Mouse (Mus musculus) midbrain, embryonic 16.5 days (tissue): ENCODE results near the gene Uba52. TPM values are rescaled to one million over a fixed set of nuclear protein-coding genes. Genes with fewer than 3 reads are reported as not detected.

ENCODE experiments used
- ATAC-seq: fragments of 200-750 bp; cut with Nextera tagmentation; 2 replicates; pipeline ENCODE4 v1.8.0; 2017; ENCODE audit warnings: moderate TSS enrichment
- H3K27ac ChIP-seq: fragments of 300-500 bp; sonication (generic); 2 replicates; pipeline ENCODE4 v1.5.1; 2014; ENCODE audit warnings: mild to moderate bottlenecking, low read length, mixed read lengths
- H3K27me3 ChIP-seq: fragments of 300-500 bp; sonication (generic); 2 replicates; pipeline ENCODE4 v1.6.1; 2014; ENCODE audit warnings: low read depth, low read length, mixed read lengths; ENCODE audit not compliant: control insufficient read depth, insufficient read depth
- H3K36me3 ChIP-seq: fragments of 300-500 bp; sonication (generic); 2 replicates; pipeline ENCODE4 v1.6.1; 2014; ENCODE audit warnings: mild to moderate bottlenecking, low read length, moderate library complexity, mixed read lengths; ENCODE audit not compliant: control insufficient read depth, insufficient read depth
- H3K4me1 ChIP-seq: fragments of 300-500 bp; sonication (generic); 2 replicates; pipeline ENCODE4 v1.6.1; 2014; ENCODE audit warnings: mild to moderate bottlenecking, low read length, mixed read lengths; ENCODE audit not compliant: control insufficient read depth, insufficient read depth
- H3K4me2 ChIP-seq: fragments of 300-500 bp; sonication (generic); 2 replicates; pipeline ENCODE4 v1.6.1; 2014; ENCODE audit warnings: mild to moderate bottlenecking, low read length, mixed read lengths
- H3K4me3 ChIP-seq: fragments of 300-500 bp; sonication (generic); 2 replicates; pipeline ENCODE4 v1.5.1; 2014; ENCODE audit warnings: low read depth, mild to moderate bottlenecking, low read length, moderate library complexity, mixed read lengths
- H3K9ac ChIP-seq: fragments of 300-500 bp; sonication (generic); 2 replicates; pipeline ENCODE4 v1.6.1; 2014; ENCODE audit warnings: low read depth, low read length, mixed read lengths
- H3K9me3 ChIP-seq: fragments of 300-500 bp; sonication (generic); replicated peaks from 2 replicates; pipeline ENCODE4 v1.6.1; 2014; ENCODE audit warnings: mild to moderate bottlenecking, low read length, mixed read lengths; ENCODE audit not compliant: control insufficient read depth, poor library complexity, severe bottlenecking
- WGBS: fragments of 180-500 bp; shearing (Covaris S2); extraction: QIAGEN DNeasy Blood & Tissue Kit; methylation state at CpG from one replicate; pipeline ENCODE4 v1.1.7; 2014; 5-methylcytosine and 5-hydroxymethylcytosine counted together
- polyA plus RNA-seq: library from polyadenylated mRNA; unstranded; fragments of >200 nt; fragmentation: Nextera tagmentation; extraction: Ambion mirVana; gene quantifications from 2 replicates; pipeline ENCODE4 v1.2.1, GENCODE M21; 2015

Uba52 gene
- polyA plus RNA-seq, 1 experiment from 2014 or later = 584 TPM

DNA sequence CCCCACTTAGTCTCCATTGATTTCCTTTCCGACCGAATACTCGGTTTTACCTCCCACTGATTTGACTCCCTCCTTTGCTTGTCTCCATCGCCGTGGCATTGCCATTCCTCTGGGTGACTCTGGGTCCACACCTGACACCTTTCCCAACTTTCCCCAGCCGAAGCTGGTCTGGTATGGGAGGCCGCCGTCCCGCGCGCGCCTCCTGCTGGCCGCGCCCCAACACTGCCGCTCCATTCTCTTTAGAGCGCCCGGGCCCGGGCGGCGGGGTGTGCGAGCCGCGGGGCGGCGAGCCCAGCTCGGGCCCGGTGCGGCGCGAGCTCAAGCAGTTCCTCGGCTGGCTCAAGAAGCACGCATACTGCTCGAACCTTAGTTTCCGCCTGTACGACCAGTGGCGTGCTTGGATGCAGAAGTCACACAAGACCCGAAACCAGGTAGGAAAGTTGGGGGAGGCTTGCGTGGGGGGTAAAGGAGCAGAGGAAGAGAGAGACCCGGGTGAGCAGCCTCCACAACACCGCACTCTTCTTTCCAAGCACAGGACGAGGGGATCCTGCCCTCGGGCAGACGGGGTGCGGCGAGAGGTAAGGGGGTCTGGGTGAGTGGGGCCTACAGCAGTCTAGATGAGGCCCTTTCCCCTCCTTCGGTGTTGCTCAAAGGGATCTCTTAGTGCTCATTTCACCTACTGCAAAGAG, 7.4 kb downstream of the Uba52 start:
- Histone ChIP-seq H3K4me3 (no peak overlapping the region), H3K9me3 (no peaks in the 10 kb centered on the region), H3K36me3 (peaks cover 15% of the 10 kb centered on the region), H3K4me2 (peak overlapping the region; percentile 11; the same call in 1 of the 2 replicates), H3K27ac (no peak overlapping the region), H3K9ac (no peak overlapping the region; the same call in 1 of the 2 replicates), H3K27me3 (peaks cover 57% of the 10 kb centered on the region), H3K4me1 (peaks cover 23% of the 10 kb centered on the region)
- 13% methylated on average over 46 of the region's 46 CpGs for WGBS
- ATAC-seq = no peak

DNA sequence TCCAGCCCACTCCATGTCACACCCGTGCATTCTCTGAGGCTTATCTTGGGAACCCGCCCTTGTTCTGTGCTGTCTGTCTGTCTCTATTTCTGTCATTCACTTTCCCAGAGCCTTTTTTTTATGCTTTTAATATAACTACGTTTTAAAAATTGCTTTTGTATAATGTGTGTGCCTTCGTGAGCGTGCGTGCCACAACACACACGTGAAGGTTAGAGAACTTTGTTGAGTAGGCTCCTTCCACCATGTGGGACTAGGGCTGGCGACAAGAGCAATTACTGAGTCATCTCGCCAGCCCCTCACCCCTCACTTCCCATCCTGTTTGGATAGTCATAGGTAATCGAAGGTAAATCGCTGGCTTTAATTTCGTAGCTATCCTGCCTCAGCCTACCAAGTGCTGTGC, 8.1 kb downstream of the Uba52 start:
- peaks cover 9% of the 10 kb centered on the region for H3K36me3 ChIP-seq
- H3K4me2 ChIP-seq = no peak overlapping the region
- ATAC-seq = no peak
- H3K27ac ChIP-seq = no peak overlapping the region
- no peaks in the 10 kb centered on the region for H3K9me3 ChIP-seq
- H3K9ac ChIP-seq = no peak overlapping the region
- peaks cover 23% of the 10 kb centered on the region for H3K4me1 ChIP-seq
- peaks cover 63% of the 10 kb centered on the region for H3K27me3 ChIP-seq
- WGBS = 37% methylated on average over 12 of the region's 12 CpGs
- no peak overlapping the region for H3K4me3 ChIP-seq

DNA sequence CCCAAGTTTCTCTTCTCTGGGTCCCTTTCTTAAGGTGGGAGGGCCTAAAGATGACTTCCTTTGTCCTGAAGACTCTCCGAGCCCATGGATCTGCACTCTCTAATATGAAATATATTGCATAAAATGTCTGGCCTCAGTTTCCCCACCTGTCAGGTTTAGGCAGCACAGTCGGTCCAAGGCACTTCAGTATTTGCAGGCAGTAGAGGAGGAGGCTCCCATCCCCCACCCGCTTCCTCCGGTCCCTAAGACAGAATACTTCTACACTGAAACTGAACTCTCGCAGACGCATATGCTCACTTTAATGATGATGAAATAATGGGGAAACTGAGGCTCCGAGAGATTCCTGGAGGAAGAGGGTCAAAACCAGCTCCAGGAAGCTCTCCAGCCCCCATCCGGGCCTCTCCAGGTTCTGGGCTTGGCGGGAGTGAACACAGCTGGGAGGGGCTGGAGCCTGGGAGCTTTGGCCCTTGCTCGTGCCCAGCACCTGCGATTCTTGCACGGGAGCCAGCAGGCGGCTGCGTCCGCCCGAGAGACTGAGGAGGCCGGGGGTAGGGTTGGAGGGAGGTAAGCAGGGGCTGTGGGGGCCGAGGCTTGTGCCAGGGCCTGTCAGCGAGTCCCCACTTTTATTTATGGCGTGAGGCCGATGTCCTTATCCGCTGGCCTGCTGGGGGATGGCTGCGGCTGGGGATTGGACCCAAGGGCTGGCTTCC, 8.6 kb downstream of the Uba52 start:
- Histone ChIP-seq H3K9ac (no peak overlapping the region), H3K4me3 (no peak overlapping the region), H3K4me2 (no peak overlapping the region), H3K36me3 (peaks cover 7% of the 10 kb centered on the region; the same call in 1 of the 2 replicates), H3K9me3 (no peaks in the 10 kb centered on the region), H3K27me3 (peaks cover 68% of the 10 kb centered on the region), H3K4me1 (peaks cover 23% of the 10 kb centered on the region), H3K27ac (no peak overlapping the region)
- no peak for ATAC-seq
- WGBS = 9% methylated on average over 23 of the region's 23 CpGs

DNA sequence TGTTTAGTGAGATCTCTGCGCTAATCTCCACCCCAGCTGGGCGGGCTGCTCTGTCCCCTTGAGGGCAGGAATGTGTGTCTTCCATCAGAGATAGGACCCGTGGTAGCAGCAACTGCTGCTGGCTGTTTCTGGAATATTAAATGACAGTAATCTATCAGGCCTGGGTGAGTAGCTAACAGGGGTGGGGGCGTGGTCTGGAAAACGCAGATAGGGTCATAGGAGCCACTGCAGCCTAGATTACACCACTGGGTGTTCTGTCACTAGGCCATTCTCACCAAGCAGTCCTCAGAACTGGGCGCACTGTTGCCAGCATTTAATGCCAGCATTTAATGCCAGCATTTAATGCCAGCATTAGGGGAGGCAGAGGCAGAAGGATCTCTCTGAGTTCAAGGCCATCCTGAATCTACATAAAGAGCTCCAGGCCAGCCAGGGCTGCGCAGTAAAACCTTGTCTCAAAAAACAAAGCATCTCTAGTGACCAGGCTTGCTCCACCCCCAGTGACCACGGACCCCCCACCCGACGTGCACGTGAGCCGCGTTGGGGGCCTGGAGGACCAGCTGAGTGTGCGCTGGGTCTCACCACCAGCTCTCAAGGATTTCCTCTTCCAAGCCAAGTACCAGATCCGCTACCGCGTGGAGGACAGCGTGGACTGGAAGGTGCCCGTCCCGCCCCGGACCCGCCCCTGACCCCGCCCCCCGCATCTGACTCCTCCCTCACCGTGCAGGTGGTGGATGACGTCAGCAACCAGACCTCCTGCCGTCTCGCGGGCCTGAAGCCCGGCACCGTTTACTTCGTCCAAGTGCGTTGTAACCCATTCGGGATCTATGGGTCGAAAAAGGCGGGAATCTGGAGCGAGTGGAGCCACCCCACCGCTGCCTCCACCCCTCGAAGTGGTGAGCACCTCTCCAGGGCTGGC, 10.0 kb downstream of the Uba52 start:
- Histone ChIP-seq H3K36me3 (peaks cover 7% of the 10 kb centered on the region; the same call in 1 of the 2 replicates), H3K9me3 (no peaks in the 10 kb centered on the region), H3K4me2 (peak overlapping the region; percentile 30), H3K4me3 (peak overlapping the region; percentile 12; the same call in 1 of the 2 replicates), H3K27me3 (peaks cover 81% of the 10 kb centered on the region), H3K9ac (0 out of 2 replicates have a peak overlapping the region, but pooled peaks have one; percentile 5), H3K4me1 (peaks cover 20% of the 10 kb centered on the region), H3K27ac (no peak overlapping the region)
- no peak for ATAC-seq
- WGBS = 7% methylated on average over 36 of the region's 39 CpGs

DNA sequence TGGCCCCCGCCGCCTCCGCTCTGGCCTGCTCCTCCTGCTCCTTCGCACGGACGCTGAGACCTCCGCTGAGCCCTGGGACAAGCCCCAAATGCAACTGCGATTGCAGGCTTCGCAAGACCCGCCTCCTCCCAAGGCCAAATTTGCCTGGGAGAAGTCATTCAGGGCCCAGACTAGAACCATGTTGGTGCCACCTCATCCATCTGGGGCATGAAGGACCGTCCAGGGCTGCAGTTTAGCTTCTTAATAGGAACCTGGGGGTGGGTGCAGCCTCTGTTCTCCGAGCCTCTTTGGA, 14.9 kb downstream of the Uba52 start:
- no peak overlapping the region for H3K4me2 ChIP-seq

DNA sequence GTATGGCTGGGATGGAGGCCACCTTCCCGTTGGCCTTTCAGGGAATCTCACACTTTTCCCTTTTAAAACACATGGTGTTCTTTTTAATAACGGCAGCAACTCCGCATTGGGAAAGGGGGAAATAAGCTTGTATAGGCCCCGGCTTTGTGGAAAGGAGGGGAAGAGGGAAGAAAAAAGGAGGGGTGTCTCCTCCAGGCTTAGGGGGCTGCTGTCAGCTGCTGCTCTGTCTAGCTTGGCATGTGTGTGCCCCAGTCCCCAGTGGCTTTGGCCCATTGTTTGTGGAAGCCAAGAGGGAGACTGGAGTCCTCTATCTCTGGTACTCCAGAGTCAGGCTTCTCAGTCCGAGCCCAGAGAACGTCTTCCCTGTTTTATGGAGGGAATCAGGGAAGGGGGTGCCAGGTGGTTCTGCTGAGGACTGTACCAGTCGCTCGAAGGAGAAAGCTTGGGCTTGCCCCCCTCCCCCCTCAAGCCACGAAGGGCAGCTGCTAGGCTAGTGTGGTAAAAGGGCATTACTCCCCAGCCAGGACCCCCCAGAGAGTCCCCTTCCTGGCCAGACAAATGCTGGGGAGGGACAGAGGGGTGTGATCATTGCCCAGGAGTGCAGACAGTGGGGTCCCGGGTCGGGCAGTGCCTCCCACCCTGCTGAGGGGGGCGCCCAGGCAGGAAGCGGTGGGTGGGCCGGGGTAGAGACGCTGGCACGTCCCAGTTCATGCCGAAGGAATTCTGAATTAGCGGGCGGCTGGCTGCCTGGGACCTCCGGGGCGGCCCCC, 15.4 kb downstream of the Uba52 start:
- H3K9me3 ChIP-seq = no peaks in the 10 kb centered on the region
- no peak overlapping the region for H3K27ac ChIP-seq
- no peak overlapping the region for H3K4me2 ChIP-seq
- 0 out of 2 replicates have a peak, but pooled peaks have one; percentile 12 for ATAC-seq
- 0% methylated on average over 21 of the region's 21 CpGs for WGBS
- H3K4me3 ChIP-seq = no peak overlapping the region
- peaks cover 20% of the 10 kb centered on the region for H3K4me1 ChIP-seq
- peaks cover 87% of the 10 kb centered on the region for H3K27me3 ChIP-seq
- H3K9ac ChIP-seq = no peak overlapping the region; the same call in 1 of the 2 replicates
- H3K36me3 ChIP-seq = no peaks in the 10 kb centered on the region

More for the DNA sequence above, 14.9 kb downstream of the Uba52 start:
- H3K9ac ChIP-seq = no peak overlapping the region; the same call in 1 of the 2 replicates
- ATAC-seq = no peak
- H3K9me3 ChIP-seq = no peaks in the 10 kb centered on the region
- H3K27ac ChIP-seq = no peak overlapping the region
- H3K4me1 ChIP-seq = peaks cover 20% of the 10 kb centered on the region
- H3K27me3 ChIP-seq = peaks cover 87% of the 10 kb centered on the region
- 4% methylated on average over 12 of the region's 12 CpGs for WGBS
- no peaks in the 10 kb centered on the region for H3K36me3 ChIP-seq
- H3K4me3 ChIP-seq = no peak overlapping the region

DNA sequence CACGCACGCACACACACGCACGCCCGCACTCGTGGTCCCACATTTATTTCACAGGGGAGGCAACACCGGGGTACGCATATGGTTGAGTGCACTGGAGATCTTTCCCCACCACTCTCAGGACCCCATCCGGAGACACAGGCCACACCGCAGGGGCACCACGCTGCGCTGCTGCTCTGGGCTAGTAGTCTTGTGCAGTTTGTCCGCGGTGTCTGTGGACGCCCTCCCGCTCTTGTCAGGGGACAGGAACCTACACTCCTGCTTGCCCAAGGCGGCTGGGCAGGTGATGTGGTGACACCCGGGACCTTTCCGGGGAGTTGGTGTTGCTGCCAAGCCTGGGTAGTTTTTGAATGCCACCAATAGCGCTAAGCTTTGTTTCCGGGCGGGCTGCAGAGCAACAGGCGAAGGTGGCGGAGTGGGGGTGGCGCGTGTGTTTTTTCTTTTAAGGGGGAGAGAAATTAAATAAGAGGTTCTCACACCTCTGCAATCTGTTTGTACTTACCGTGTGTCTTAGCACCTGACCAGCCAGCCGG, 16.1 kb downstream of the Uba52 start:
- 4% methylated on average over 28 of the region's 28 CpGs for WGBS

More for the DNA sequence above, 16.1 kb downstream of the Uba52 start:
- Histone ChIP-seq H3K27me3 (peaks cover 86% of the 10 kb centered on the region), H3K9ac (no peak overlapping the region), H3K9me3 (no peaks in the 10 kb centered on the region), H3K27ac (no peak overlapping the region), H3K4me1 (peaks cover 22% of the 10 kb centered on the region), H3K4me3 (no peak overlapping the region; the same call in 1 of the 2 replicates), H3K4me2 (peak overlapping the region; percentile 62; the same call in 1 of the 2 replicates), H3K36me3 (no peaks in the 10 kb centered on the region)
- ATAC-seq = no peak
